ENCODE assay signal across 8 mouse cellular contexts in genomic region chr11:113056824-113057223, GRCm38 (mm10).
A peak's percentile ranks its signal among the peaks of the same experiment; 100 is the strongest.
DNase-seq lines count a peak whose midpoint lies in the region; ATAC-seq and TF ChIP-seq lines count a peak whose summit lies in the region.

No protein-coding gene starts in this region.

- DNase-seq in left cerebral cortex, postnatal 10 days (ENCODE audit: extremely low spot score in 1 of 2, low spot score in 2 of 2): peak; percentile 45 to 53
- no peak for DNase-seq in left cerebral cortex, adult 11 months (ENCODE audit: low spot score)
- DNase-seq in cerebellum, postnatal 25 days: peak; percentile 63 to 72
- DNase-seq in limb, embryonic 11.5 days (ENCODE audit: low spot score): peak; percentile 37
- DNase-seq in thymus, adult 2 months: no peak

- 20% methylated on average over 5 of the region's 5 CpGs for WGBS in heart, embryonic 13.5 days
- 11% methylated on average over 5 of the region's 5 CpGs for WGBS in limb, embryonic 11.5 days
- 67% methylated on average over 5 of the region's 5 CpGs for WGBS in thymus, adult 2 months

- ATAC-seq in heart, embryonic 13.5 days (ENCODE audit: extremely low read depth, insufficient number of reproducible peaks, low FRiP score, low TSS enrichment): no peak
- ATAC-seq in limb, embryonic 11.5 days (ENCODE audit: insufficient number of reproducible peaks, low FRiP score, low TSS enrichment, low read depth): no peak
- ATAC-seq in erythroid progenitor cell, adult 5-6 weeks (replicated peaks; ENCODE audit: low FRiP score, poor library complexity, severe bottlenecking): no peak
- ATAC-seq in monocyte, adult 5-6 weeks (replicated peaks; ENCODE audit: insufficient number of reproducible peaks, low FRiP score, low TSS enrichment, poor library complexity, severe bottlenecking): no peak

- H3K4me1 ChIP-seq in heart, embryonic 13.5 days: peaks cover 18% of the 10 kb centered on the region
- peaks cover 9% of the 10 kb centered on the region for H3K4me1 ChIP-seq in limb, embryonic 11.5 days (ENCODE audit: control insufficient read depth, insufficient read depth, low read length)
- no peaks in the 10 kb centered on the region for H3K4me1 ChIP-seq in thymus, adult 2 months (replicated peaks; ENCODE audit: control insufficient read depth, insufficient read depth, low read length)

- peak overlapping the region; percentile 16; the same call in 1 of the 2 replicates for H3K4me2 ChIP-seq in heart, embryonic 13.5 days
- no peak overlapping the region for H3K4me2 ChIP-seq in limb, embryonic 11.5 days (ENCODE audit: low read depth, severe bottlenecking)

- H3K9me3 ChIP-seq in heart, embryonic 13.5 days: no peaks in the 10 kb centered on the region
- no peaks in the 10 kb centered on the region for H3K9me3 ChIP-seq in limb, embryonic 11.5 days (ENCODE audit: control insufficient read depth, low read length)

- H3K9ac ChIP-seq in heart, embryonic 13.5 days: 0 out of 2 replicates have a peak overlapping the region, but pooled peaks have one; percentile 6
- H3K9ac ChIP-seq in limb, embryonic 11.5 days (ENCODE audit: low read length): no peak overlapping the region; the same call in 1 of the 2 replicates

- TF ChIP-seq POLR2A in thymus, adult 2 months (IDR thresholded peaks at IDR 0.05; ENCODE audit: control insufficient read depth, extremely low read depth, insufficient read depth, low read length, poor library complexity): no peak

- intact Hi-C loops in left cerebral cortex, postnatal 10 days (cut with DNase I): no loop called here

- no peak overlapping the region for H3K27ac ChIP-seq in heart, embryonic 13.5 days (replicated peaks)
- 0 out of 2 replicates have a peak overlapping the region, but pooled peaks have one; percentile 8 for H3K27ac ChIP-seq in limb, embryonic 11.5 days (replicated peaks; ENCODE audit: low read depth, low read length)
- H3K27ac ChIP-seq in thymus, adult 2 months (ENCODE audit: control insufficient read depth, insufficient read depth, low read length): no peak overlapping the region

- no peak for TF ChIP-seq CTCF in thymus, adult 2 months (IDR thresholded peaks at IDR 0.05; ENCODE audit: borderline replicate concordance, control insufficient read depth, extremely low read depth, insufficient read depth, low read length, poor library complexity)

- H3K36me3 ChIP-seq in heart, embryonic 13.5 days: no peaks in the 10 kb centered on the region
- H3K36me3 ChIP-seq in limb, embryonic 11.5 days (ENCODE audit: control insufficient read depth, insufficient read depth, low read length): no peaks in the 10 kb centered on the region
- H3K36me3 ChIP-seq in thymus, adult 2 months (ENCODE audit: control insufficient read depth, insufficient read depth, low read length): no peaks in the 10 kb centered on the region

- no peaks in the 10 kb centered on the region; the same call in 1 of the 2 replicates for H3K27me3 ChIP-seq in heart, embryonic 13.5 days (replicated peaks)
- no peaks in the 10 kb centered on the region for H3K27me3 ChIP-seq in limb, embryonic 11.5 days (ENCODE audit: control insufficient read depth, insufficient read depth, low read length)
- H3K27me3 ChIP-seq in thymus, adult 2 months (ENCODE audit: control insufficient read depth, insufficient read depth, low read length): no peaks in the 10 kb centered on the region; the same call in 1 of the 2 replicates

- H3K4me3 ChIP-seq in heart, embryonic 13.5 days: no peak overlapping the region
- no peak overlapping the region for H3K4me3 ChIP-seq in limb, embryonic 11.5 days (ENCODE audit: low read depth, low read length)
- no peak overlapping the region for H3K4me3 ChIP-seq in thymus, adult 2 months (ENCODE audit: control insufficient read depth, insufficient read depth, low read length)

Comparison
In these comparisons a context has a peak if more than half of its experiments do, and no peak if none do; other contexts are left out.
1. DNase-seq: peak in left cerebral cortex, postnatal 10 days (2 of 2), cerebellum, postnatal 25 days (2 of 2) and limb, embryonic 11.5 days (single experiment); none in left cerebral cortex, adult 11 months (single experiment) and thymus, adult 2 months (single experiment).